Mouse (Mus musculus) cerebellum, adult 18-20 months (tissue): ENCODE results near the gene Spata32.
"Not testable (repeated sequence)": the region's sequence is repeated elsewhere in the genome, so short reads cannot be mapped to it uniquely, and the experiment has no call there.

Source experiments
- DNase-seq, 2 experiments: peaks; one replicate each; pipeline ENCODE4 v3.0.0; 2021

Gene Spata32

GRCm38 (mm10) chr11:103246081-103246730 lies 28.0 kb upstream of the Spata32 start:
- peak; percentile 52 to 53 for DNase-seq

- DNase-seq: peak; percentile 59 to 65
These were observed 26.6 kb upstream of the Spata32 start for GRCm38 (mm10) chr11:103244856-103245255.

GRCm38 (mm10) chr11:103240740-103241139 lies 22.5 kb upstream of the Spata32 start:
- no peak for DNase-seq

- no peak for DNase-seq
These were observed 19.5 kb upstream of the Spata32 start for GRCm38 (mm10) chr11:103237757-103238156.

- DNase-seq: no peak
These were observed 18.7 kb upstream of the Spata32 start for GRCm38 (mm10) chr11:103236903-103237302.

GRCm38 (mm10) chr11:103236431-103236830 lies 18.2 kb upstream of the Spata32 start:
- DNase-seq: no peak

- peak in 1 of 2 experiments; percentile 25 for DNase-seq
These were observed 17.5 kb upstream of the Spata32 start for GRCm38 (mm10) chr11:103235702-103236101.

- no peak for DNase-seq
These were observed 16.2 kb upstream of the Spata32 start for GRCm38 (mm10) chr11:103234447-103234846.

- DNase-seq: peak; percentile 77 to 85
These were observed 14.7 kb upstream of the Spata32 start for GRCm38 (mm10) chr11:103232966-103233365.

GRCm38 (mm10) chr11:103231367-103231766 lies 13.1 kb upstream of the Spata32 start:
- DNase-seq: no peak

GRCm38 (mm10) chr11:103230626-103231025 lies 12.4 kb upstream of the Spata32 start:
- DNase-seq: no peak

- DNase-seq: no peak
These were observed 11.4 kb upstream of the Spata32 start for GRCm38 (mm10) chr11:103229608-103230007.

- DNase-seq: no peak
These were observed 5.8 kb upstream of the Spata32 start for GRCm38 (mm10) chr11:103223951-103224456.

- no peak for DNase-seq
These were observed 5.2 kb upstream of the Spata32 start for GRCm38 (mm10) chr11:103223444-103223843.

GRCm38 (mm10) chr11:103222718-103223117 lies 4.5 kb upstream of the Spata32 start:
- DNase-seq: not testable (repeated sequence)

- no peak for DNase-seq
These were observed 3.2 kb upstream of the Spata32 start for GRCm38 (mm10) chr11:103221437-103221836.

- DNase-seq: no peak
These were observed 1.8 kb upstream of the Spata32 start for GRCm38 (mm10) chr11:103219995-103220394.

GRCm38 (mm10) chr11:103219259-103219658 lies 1.0 kb upstream of the Spata32 start:
- DNase-seq: no peak

- DNase-seq: no peak
These were observed 277 bp upstream of the Spata32 start for GRCm38 (mm10) chr11:103218517-103218901.

GRCm38 (mm10) chr11:103215355-103215754 lies 2.9 kb downstream of the Spata32 start:
- no peak for DNase-seq

- DNase-seq: no peak
These were observed 4.5 kb downstream of the Spata32 start for GRCm38 (mm10) chr11:103213712-103214111.

- no peak for DNase-seq
These were observed 7.9 kb downstream of the Spata32 start for GRCm38 (mm10) chr11:103210291-103210690.

- no peak for DNase-seq
These were observed 9.8 kb downstream of the Spata32 start, which contains the start of gene 1700023F06Rik for GRCm38 (mm10) chr11:103208458-103208857. TSS of gene 1700023F06Rik (minus strand) at chr11:103208558.

GRCm38 (mm10) chr11:103206203-103206602 lies 12.0 kb downstream of the Spata32 start:
- DNase-seq: no peak

- no peak for DNase-seq
These were observed 15.9 kb downstream of the Spata32 start for GRCm38 (mm10) chr11:103202376-103202775.
